ENCODE assay signal across 28 mouse cellular contexts in the genomic region with DNA sequence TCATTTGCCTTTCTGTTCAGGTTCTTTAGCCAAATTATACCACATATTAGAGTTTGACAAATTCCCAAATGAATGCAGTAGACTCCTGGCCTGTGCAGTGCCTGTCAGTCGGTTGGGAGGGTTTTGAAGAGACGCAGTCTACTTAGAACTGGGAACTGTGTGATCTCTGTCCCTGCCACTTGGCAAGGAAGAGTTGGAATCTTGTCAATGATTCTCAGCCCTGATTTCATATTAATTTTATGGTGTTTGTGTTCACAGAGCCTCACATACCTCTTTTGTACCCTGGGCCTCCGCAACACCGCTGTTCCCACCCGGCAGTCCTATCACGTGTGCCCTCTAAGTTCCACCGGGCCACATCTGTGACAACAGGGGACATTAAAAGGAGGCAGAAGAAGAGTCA.
DNase-seq lines count a peak whose midpoint lies in the region; ATAC-seq lines count a peak whose summit lies in the region.
"Had no signal": no experiment of that assay in that cellular context is flagged by ENCODE, and none has a peak within 500 bp of the region (broad histone marks: within the 10 kb centered on the region; RNA-seq: fewer than 3 reads in every experiment).

No protein-coding gene starts in this region.

- no peak overlapping the region for H3K27ac ChIP-seq in midbrain, embryonic 16.5 days (ENCODE audit: low read length)
- H3K27ac ChIP-seq: embryonic facial prominence, embryonic 10.5 days; embryonic facial prominence, embryonic 15.5 days; forebrain, embryonic 13.5 days; hindbrain, embryonic 14.5 days; lung, embryonic 15.5 days; midbrain, embryonic 10.5 days; midbrain, embryonic 15.5 days; stomach, postnatal 0 days had no signal

- H3K36me3 ChIP-seq in midbrain, embryonic 16.5 days (ENCODE audit: control insufficient read depth, insufficient read depth, low read length), result no peaks in the 10 kb centered on the region
- H3K36me3 ChIP-seq: embryonic facial prominence, embryonic 10.5 days; embryonic facial prominence, embryonic 15.5 days; lung, embryonic 15.5 days; midbrain, embryonic 10.5 days; midbrain, embryonic 15.5 days had no signal

- no peak overlapping the region for H3K4me2 ChIP-seq in midbrain, embryonic 16.5 days (ENCODE audit: low read length)
- H3K4me2 ChIP-seq: embryonic facial prominence, embryonic 15.5 days; forebrain, embryonic 13.5 days; heart, embryonic 11.5 days; hindbrain, embryonic 14.5 days; liver, embryonic 11.5 days; lung, embryonic 15.5 days; midbrain, embryonic 15.5 days had no signal

- H3K4me1 ChIP-seq in midbrain, embryonic 16.5 days (ENCODE audit: control insufficient read depth, insufficient read depth, low read length), result no peaks in the 10 kb centered on the region
- H3K4me1 ChIP-seq: embryonic facial prominence, embryonic 15.5 days; forebrain, embryonic 13.5 days; midbrain, embryonic 10.5 days; midbrain, embryonic 15.5 days had no signal

- peak; percentile 9 for DNase-seq in layer of hippocampus, adult 9-11 months
- DNase-seq in layer of hippocampus, postnatal 25 days (ENCODE audit: extremely low spot score in 1 of 2, low spot score in 1 of 2), result no peak
- DNase-seq in kidney, adult 9 months, result peak; percentile 89
- DNase-seq in kidney, postnatal 14 days, result peak; percentile 66
- DNase-seq in gastrocnemius, postnatal 14 days, result no peak
- DNase-seq in urinary bladder, postnatal 4 days (ENCODE audit: low spot score in 2 of 2), result no peak
- DNase-seq: adrenal gland, postnatal 25 days; cerebellum, adult 18-20 months; cerebellum, postnatal 25 days; gastrocnemius, postnatal 25 days; heart, adult 18-20 months; right cerebral cortex, adult 18-20 months; right cerebral cortex, postnatal 4 days; thymus, adult 18-20 months; thymus, postnatal 25 days had no signal

- no peak for ATAC-seq in midbrain, embryonic 16.5 days
- ATAC-seq: CD4-positive, CD25-positive, alpha-beta regulatory T cell, adult 4 months; forebrain, embryonic 13.5 days; intestine, postnatal 0 days; midbrain, embryonic 15.5 days had no signal

- WGBS in midbrain, embryonic 16.5 days, result 91% methylated on average over 7 of the region's 7 CpGs

- no peaks in the 10 kb centered on the region for H3K9me3 ChIP-seq in midbrain, embryonic 16.5 days (replicated peaks; ENCODE audit: control insufficient read depth, low read length, poor library complexity, severe bottlenecking)
- H3K9me3 ChIP-seq: embryonic facial prominence, embryonic 10.5 days; embryonic facial prominence, embryonic 15.5 days; forebrain, embryonic 13.5 days; lung, embryonic 15.5 days; midbrain, embryonic 10.5 days; midbrain, embryonic 15.5 days had no signal

- H3K27me3 ChIP-seq in midbrain, embryonic 16.5 days (ENCODE audit: control insufficient read depth, insufficient read depth, low read depth, low read length), result no peaks in the 10 kb centered on the region
- H3K27me3 ChIP-seq: embryonic facial prominence, embryonic 15.5 days; forebrain, embryonic 13.5 days; lung, embryonic 15.5 days; midbrain, embryonic 15.5 days had no signal

- H3K9ac ChIP-seq in midbrain, embryonic 16.5 days (ENCODE audit: low read depth, low read length), result no peak overlapping the region
- H3K9ac ChIP-seq: embryonic facial prominence, embryonic 15.5 days; forebrain, embryonic 13.5 days; hindbrain, embryonic 14.5 days; lung, embryonic 15.5 days; midbrain, embryonic 15.5 days had no signal

- H3K4me3 ChIP-seq in midbrain, embryonic 16.5 days (ENCODE audit: low read depth, low read length), result no peak overlapping the region
- H3K4me3 ChIP-seq: embryonic facial prominence, embryonic 10.5 days; embryonic facial prominence, embryonic 15.5 days; forebrain, embryonic 13.5 days; lung, embryonic 15.5 days; midbrain, embryonic 10.5 days; midbrain, embryonic 15.5 days had no signal

- intact Hi-C loops in gastrocnemius, postnatal 14 days (cut with DNase I; ENCODE audit: low total_unique reads), result no loop called here

Comparison
In these comparisons a context has a peak if more than half of its experiments do, and no peak if none do; other contexts are left out.
1. DNase-seq: peak in layer of hippocampus, adult 9-11 months (single experiment), kidney, adult 9 months (single experiment) and kidney, postnatal 14 days (single experiment); none in layer of hippocampus, postnatal 25 days (0 of 2), gastrocnemius, postnatal 14 days (single experiment) and urinary bladder, postnatal 4 days (0 of 2).